Mouse (Mus musculus): ENCODE data around the gene Ank3. TPM values are rescaled to one million over a fixed set of nuclear protein-coding genes. Genes with fewer than 3 reads are reported as not detected.

Gene Ank3
- polyA plus RNA-seq, 1 experiment from 2014 or later: 21.9 TPM

GRCm38 (mm10) chr10:69573054-69573453, 174.5 kb downstream of the Ank3 start:
- H3K4me2 ChIP-seq (replicated peaks): no peak overlapping the region
- WGBS: 60% methylated on average over 7 of the region's 7 CpGs
- no peak for ATAC-seq
- H3K4me3 ChIP-seq (replicated peaks): no peak overlapping the region
- H3K36me3 ChIP-seq: no peaks in the 10 kb centered on the region
- peaks cover 7% of the 10 kb centered on the region for H3K4me1 ChIP-seq (replicated peaks)
- no peak overlapping the region for H3K9ac ChIP-seq
- H3K9me3 ChIP-seq: no peaks in the 10 kb centered on the region
- H3K27ac ChIP-seq: no peak overlapping the region
- H3K27me3 ChIP-seq (replicated peaks): no peaks in the 10 kb centered on the region

GRCm38 (mm10) chr10:69573746-69574145, 175.2 kb downstream of the Ank3 start:
- H3K4me3 ChIP-seq (replicated peaks): no peak overlapping the region
- WGBS: 6% methylated on average over 3 of the region's 3 CpGs
- H3K9me3 ChIP-seq: no peaks in the 10 kb centered on the region
- ATAC-seq: no peak
- no peak overlapping the region for H3K27ac ChIP-seq
- H3K9ac ChIP-seq: no peak overlapping the region
- H3K4me2 ChIP-seq (replicated peaks): no peak overlapping the region
- no peaks in the 10 kb centered on the region for H3K27me3 ChIP-seq (replicated peaks)
- peaks cover 7% of the 10 kb centered on the region for H3K4me1 ChIP-seq (replicated peaks)
- no peaks in the 10 kb centered on the region for H3K36me3 ChIP-seq

- Histone ChIP-seq H3K27ac (no peak overlapping the region), H3K9me3 (no peaks in the 10 kb centered on the region), H3K4me2 (replicated peaks) (0 out of 2 replicates have a peak overlapping the region, but pooled peaks have one; percentile 31), H3K4me1 (replicated peaks) (peaks cover 7% of the 10 kb centered on the region), H3K9ac (no peak overlapping the region), H3K36me3 (no peaks in the 10 kb centered on the region), H3K4me3 (replicated peaks) (no peak overlapping the region), H3K27me3 (replicated peaks) (no peaks in the 10 kb centered on the region)
- no peak; the same call in 1 of the 2 replicates for ATAC-seq
- 9% methylated on average over 11 of the region's 11 CpGs for WGBS
These were observed 175.7 kb downstream of the Ank3 start for GRCm38 (mm10) chr10:69574190-69574663.

- Histone ChIP-seq H3K4me2 (replicated peaks) (no peak overlapping the region), H3K9ac (no peak overlapping the region), H3K9me3 (no peaks in the 10 kb centered on the region), H3K27me3 (replicated peaks) (no peaks in the 10 kb centered on the region), H3K4me3 (replicated peaks) (no peak overlapping the region), H3K4me1 (replicated peaks) (peaks cover 7% of the 10 kb centered on the region), H3K36me3 (no peaks in the 10 kb centered on the region), H3K27ac (no peak overlapping the region)
- WGBS: 60% methylated on average over 9 of the region's 9 CpGs
- ATAC-seq: no peak
These were observed 176.3 kb downstream of the Ank3 start for GRCm38 (mm10) chr10:69574894-69575293.

- Histone ChIP-seq H3K27ac (no peak overlapping the region), H3K4me1 (replicated peaks) (peaks cover 7% of the 10 kb centered on the region), H3K36me3 (no peaks in the 10 kb centered on the region), H3K27me3 (replicated peaks) (no peaks in the 10 kb centered on the region), H3K9ac (no peak overlapping the region), H3K9me3 (no peaks in the 10 kb centered on the region), H3K4me3 (replicated peaks) (no peak overlapping the region), H3K4me2 (replicated peaks) (no peak overlapping the region)
- ATAC-seq: no peak
- WGBS: 67% methylated on average over 6 of the region's 6 CpGs
These were observed 176.9 kb downstream of the Ank3 start for GRCm38 (mm10) chr10:69575451-69575850.

- ATAC-seq: no peak
- whole genome bisulfite sequencing: 86% methylated on average over 7 of the region's 7 CpGs
- Histone ChIP-seq H3K27me3 (replicated peaks) (no peaks in the 10 kb centered on the region), H3K4me3 (replicated peaks) (no peak overlapping the region), H3K27ac (no peak overlapping the region), H3K9ac (no peak overlapping the region), H3K4me1 (replicated peaks) (peaks cover 7% of the 10 kb centered on the region), H3K36me3 (no peaks in the 10 kb centered on the region), H3K4me2 (replicated peaks) (no peak overlapping the region), H3K9me3 (no peaks in the 10 kb centered on the region)
These were observed 177.7 kb downstream of the Ank3 start for GRCm38 (mm10) chr10:69576264-69576663.

- no peak overlapping the region for H3K9ac ChIP-seq
- 85% methylated on average over 15 of the region's 15 CpGs for WGBS
- H3K4me3 ChIP-seq (replicated peaks): no peak overlapping the region
- H3K36me3 ChIP-seq: no peaks in the 10 kb centered on the region
- no peaks in the 10 kb centered on the region for H3K27me3 ChIP-seq (replicated peaks)
- no peak overlapping the region for H3K27ac ChIP-seq
- no peak overlapping the region for H3K4me2 ChIP-seq (replicated peaks)
- no peak for ATAC-seq
- peaks cover 7% of the 10 kb centered on the region for H3K4me1 ChIP-seq (replicated peaks)
- no peaks in the 10 kb centered on the region for H3K9me3 ChIP-seq
These were observed 178.6 kb downstream of the Ank3 start for GRCm38 (mm10) chr10:69577061-69577728.

- peaks cover 4% of the 10 kb centered on the region; the same call in 1 of the 2 replicates for H3K4me1 ChIP-seq (replicated peaks)
- ATAC-seq: no peak
- 79% methylated on average over 7 of the region's 7 CpGs for WGBS
These were observed 179.1 kb downstream of the Ank3 start for GRCm38 (mm10) chr10:69577729-69578061.

GRCm38 (mm10) chr10:69579585-69579984, 181.0 kb downstream of the Ank3 start:
- Histone ChIP-seq H3K4me3 (replicated peaks) (no peak overlapping the region), H3K4me2 (replicated peaks) (no peak overlapping the region), H3K27ac (no peak overlapping the region), H3K36me3 (no peaks in the 10 kb centered on the region), H3K4me1 (replicated peaks) (peaks cover 3% of the 10 kb centered on the region; the same call in 1 of the 2 replicates), H3K9me3 (no peaks in the 10 kb centered on the region), H3K9ac (no peak overlapping the region), H3K27me3 (replicated peaks) (no peaks in the 10 kb centered on the region)
- 69% methylated on average over 12 of the region's 12 CpGs for WGBS
- no peak for ATAC-seq

More at GRCm38 (mm10) chr10:69577729-69578061, 179.1 kb downstream of the Ank3 start:
- H3K4me3 ChIP-seq (replicated peaks): no peak overlapping the region
- no peak overlapping the region for H3K27ac ChIP-seq
- no peak overlapping the region for H3K4me2 ChIP-seq (replicated peaks)
- no peaks in the 10 kb centered on the region for H3K9me3 ChIP-seq
- no peak overlapping the region for H3K9ac ChIP-seq
- H3K27me3 ChIP-seq (replicated peaks): no peaks in the 10 kb centered on the region
- no peaks in the 10 kb centered on the region for H3K36me3 ChIP-seq

GRCm38 (mm10) chr10:69581525-69581924, 183.0 kb downstream of the Ank3 start:
- Histone ChIP-seq H3K9me3 (no peaks in the 10 kb centered on the region), H3K36me3 (no peaks in the 10 kb centered on the region), H3K4me1 (replicated peaks) (peaks cover 3% of the 10 kb centered on the region; the same call in 1 of the 2 replicates), H3K9ac (no peak overlapping the region), H3K27ac (no peak overlapping the region), H3K27me3 (replicated peaks) (no peaks in the 10 kb centered on the region), H3K4me3 (replicated peaks) (no peak overlapping the region), H3K4me2 (replicated peaks) (no peak overlapping the region)
- no peak for ATAC-seq
- 92% methylated on average over 2 of the region's 2 CpGs for WGBS

- H3K9me3 ChIP-seq: no peaks in the 10 kb centered on the region
- no peak overlapping the region for H3K9ac ChIP-seq
- H3K4me1 ChIP-seq (replicated peaks): peaks cover 3% of the 10 kb centered on the region; the same call in 1 of the 2 replicates
- H3K4me3 ChIP-seq (replicated peaks): no peak overlapping the region
- H3K4me2 ChIP-seq (replicated peaks): no peak overlapping the region
- ATAC-seq: peak; percentile 77
- H3K27ac ChIP-seq: no peak overlapping the region
- H3K27me3 ChIP-seq (replicated peaks): no peaks in the 10 kb centered on the region
- H3K36me3 ChIP-seq: no peaks in the 10 kb centered on the region
- 30% methylated on average over 11 of the region's 11 CpGs for WGBS
These were observed 185.4 kb downstream of the Ank3 start for GRCm38 (mm10) chr10:69583874-69584481.

GRCm38 (mm10) chr10:69584566-69584965, 186.0 kb downstream of the Ank3 start:
- Histone ChIP-seq H3K9me3 (no peaks in the 10 kb centered on the region), H3K36me3 (no peaks in the 10 kb centered on the region), H3K4me2 (replicated peaks) (no peak overlapping the region), H3K9ac (no peak overlapping the region), H3K4me1 (replicated peaks) (peaks cover 3% of the 10 kb centered on the region; the same call in 1 of the 2 replicates), H3K27ac (no peak overlapping the region), H3K27me3 (replicated peaks) (no peaks in the 10 kb centered on the region), H3K4me3 (replicated peaks) (no peak overlapping the region)
- no peak for ATAC-seq
- 78% methylated on average over 5 of the region's 5 CpGs for whole genome bisulfite sequencing

GRCm38 (mm10) chr10:69585271-69585670, 186.7 kb downstream of the Ank3 start:
- no peak overlapping the region for H3K9ac ChIP-seq
- H3K9me3 ChIP-seq: no peaks in the 10 kb centered on the region
- peaks cover 3% of the 10 kb centered on the region; the same call in 1 of the 2 replicates for H3K4me1 ChIP-seq (replicated peaks)
- H3K27ac ChIP-seq: no peak overlapping the region
- WGBS: 85% methylated on average over 3 of the region's 3 CpGs
- no peak overlapping the region for H3K4me3 ChIP-seq (replicated peaks)
- no peaks in the 10 kb centered on the region for H3K36me3 ChIP-seq
- H3K27me3 ChIP-seq (replicated peaks): no peaks in the 10 kb centered on the region
- ATAC-seq: no peak
- no peak overlapping the region for H3K4me2 ChIP-seq (replicated peaks)

Data from intestine, embryonic 15.5 days (tissue).